Comparison of ENCODE assay signal across 24 mouse cellular contexts in the genomic region with DNA sequence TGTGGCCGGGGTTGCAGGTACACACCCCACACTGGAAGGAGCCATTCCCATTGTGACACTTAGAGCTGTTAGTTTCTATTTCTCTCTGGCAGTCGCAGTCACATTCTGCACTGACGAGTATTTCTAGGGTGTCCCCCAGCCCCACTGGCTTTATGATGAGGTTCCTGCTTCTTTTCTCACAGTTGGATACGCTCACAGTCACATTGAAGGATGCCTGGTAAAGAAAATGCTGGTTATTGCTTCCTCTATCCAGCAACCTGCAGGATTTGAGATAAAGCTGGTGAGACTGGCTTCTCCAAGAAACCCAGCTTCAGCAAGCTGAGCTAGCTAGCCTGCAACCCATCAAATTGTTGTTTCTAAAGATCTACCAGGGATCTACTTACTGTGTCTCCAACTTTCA.
"Had no signal": no experiment of that assay in that cellular context is flagged by ENCODE, and none has a peak within 500 bp of the region (broad histone marks: within the 10 kb centered on the region; RNA-seq: fewer than 3 reads in every experiment).

No protein-coding gene starts in this region.

- H3K4me1 ChIP-seq: kidney, embryonic 15.5 days; limb, embryonic 12.5 days; limb, embryonic 15.5 days; neural tube, embryonic 12.5 days; neural tube, embryonic 15.5 days had no signal

- ATAC-seq: liver, postnatal 0 days; lung, postnatal 0 days had no signal

- H3K27me3 ChIP-seq: kidney, embryonic 15.5 days; limb, embryonic 12.5 days; limb, embryonic 15.5 days; neural tube, embryonic 12.5 days; neural tube, embryonic 15.5 days had no signal

- DNase-seq: kidney, adult 11 months; kidney, adult 8-10 months; kidney, postnatal 14 days; kidney, postnatal 4 days; left cerebral cortex, postnatal 4 days; liver, postnatal 0 days; midbrain, embryonic 14.5 days; right cerebral cortex, adult 18-20 months; right cerebral cortex, postnatal 14 days; right cerebral cortex, postnatal 4 days; thymus, adult 2 months; thymus, postnatal 14 days; thymus, postnatal 4 days had no signal

- H3K4me2 ChIP-seq: kidney, embryonic 15.5 days; limb, embryonic 12.5 days; limb, embryonic 15.5 days; liver, embryonic 11.5 days; lung, embryonic 14.5 days; neural tube, embryonic 12.5 days; neural tube, embryonic 15.5 days had no signal

- H3K36me3 ChIP-seq: kidney, embryonic 15.5 days; limb, embryonic 12.5 days; limb, embryonic 15.5 days; neural tube, embryonic 12.5 days; neural tube, embryonic 15.5 days had no signal

- H3K27ac ChIP-seq: kidney, embryonic 15.5 days; limb, embryonic 12.5 days; limb, embryonic 15.5 days; liver, embryonic 14.5 days; macrophage; neural tube, embryonic 12.5 days; neural tube, embryonic 15.5 days; stomach, postnatal 0 days had no signal

- H3K9ac ChIP-seq: kidney, embryonic 15.5 days; limb, embryonic 12.5 days; limb, embryonic 15.5 days; liver, embryonic 14.5 days; liver, postnatal 0 days; lung, embryonic 14.5 days; neural tube, embryonic 12.5 days; neural tube, embryonic 15.5 days had no signal

- H3K9me3 ChIP-seq: kidney, embryonic 15.5 days; limb, embryonic 12.5 days; limb, embryonic 15.5 days; neural tube, embryonic 12.5 days; neural tube, embryonic 15.5 days had no signal

- H3K4me3 ChIP-seq: kidney, embryonic 15.5 days; limb, embryonic 12.5 days; limb, embryonic 15.5 days; neural tube, embryonic 12.5 days; neural tube, embryonic 15.5 days had no signal
